Mouse (Mus musculus): ENCODE data around the gene Efna4. TPM values are rescaled to one million over a fixed set of nuclear protein-coding genes. Genes with fewer than 3 reads are reported as not detected.

The Efna4 gene
- total RNA-seq, 2 experiments from 2014 or later = 0.38 TPM; not detected in 1

DNA sequence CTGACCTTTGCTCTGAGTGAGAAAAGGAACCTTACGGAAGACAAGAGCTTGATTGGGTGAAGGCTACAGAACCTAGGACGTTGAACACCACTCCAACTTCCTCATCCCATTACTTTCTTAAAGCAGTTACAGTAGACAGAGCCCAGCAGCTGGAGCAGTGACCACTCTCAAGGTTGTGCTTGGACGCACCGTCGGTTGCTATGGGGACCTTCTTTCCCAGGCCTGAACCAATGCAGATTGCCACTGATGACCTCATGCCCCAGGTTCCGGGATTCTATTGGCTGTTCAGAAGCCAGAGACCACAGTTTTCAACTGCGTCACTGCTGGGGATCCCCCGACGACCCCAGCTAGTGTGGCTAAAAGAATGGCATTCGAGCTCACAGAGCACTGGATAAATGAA is 6.9 kb downstream of the Efna4 start:
- no peak for DNase-seq

DNA sequence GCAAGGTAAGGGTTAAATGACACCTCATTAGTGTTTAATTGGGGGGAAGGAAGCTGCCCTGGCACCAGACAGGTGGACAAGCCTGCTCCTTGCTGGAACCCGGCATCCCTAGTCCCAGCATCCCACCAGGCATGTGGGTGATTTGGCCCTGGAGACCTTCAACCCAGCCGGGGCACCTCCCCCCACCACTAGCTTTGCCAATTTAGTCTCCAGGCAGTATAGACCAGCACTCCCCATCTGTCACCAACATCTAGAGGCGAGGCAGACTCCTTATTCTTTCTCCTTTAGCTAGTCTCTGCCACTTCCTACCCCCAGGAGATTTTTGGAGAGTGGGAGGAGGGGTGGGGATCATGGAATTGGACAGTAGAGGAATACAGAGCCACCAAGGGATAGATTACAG is 7.5 kb downstream of the Efna4 start:
- no peak for DNase-seq

DNA sequence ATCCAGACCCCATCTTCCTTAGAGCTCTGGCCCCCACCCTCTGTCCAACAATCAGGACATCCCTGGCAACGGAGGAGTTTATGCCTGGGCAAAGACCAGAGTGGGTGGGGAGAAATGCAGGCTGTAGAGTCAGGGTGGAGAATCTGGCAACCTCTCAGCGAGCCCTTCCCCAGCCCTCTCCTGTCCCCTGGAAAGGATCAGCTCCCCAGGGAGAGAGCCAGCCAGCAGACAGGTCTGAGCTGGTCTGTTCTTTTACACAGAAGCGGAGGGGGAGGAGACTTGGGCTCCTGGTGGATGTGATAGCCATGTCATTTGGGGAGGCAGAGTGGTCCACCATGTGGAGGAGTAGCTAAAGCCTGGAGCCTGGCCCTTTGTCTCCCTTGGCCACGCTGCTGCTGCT is 9.2 kb downstream of the Efna4 start:
- no peak for DNase-seq

DNA sequence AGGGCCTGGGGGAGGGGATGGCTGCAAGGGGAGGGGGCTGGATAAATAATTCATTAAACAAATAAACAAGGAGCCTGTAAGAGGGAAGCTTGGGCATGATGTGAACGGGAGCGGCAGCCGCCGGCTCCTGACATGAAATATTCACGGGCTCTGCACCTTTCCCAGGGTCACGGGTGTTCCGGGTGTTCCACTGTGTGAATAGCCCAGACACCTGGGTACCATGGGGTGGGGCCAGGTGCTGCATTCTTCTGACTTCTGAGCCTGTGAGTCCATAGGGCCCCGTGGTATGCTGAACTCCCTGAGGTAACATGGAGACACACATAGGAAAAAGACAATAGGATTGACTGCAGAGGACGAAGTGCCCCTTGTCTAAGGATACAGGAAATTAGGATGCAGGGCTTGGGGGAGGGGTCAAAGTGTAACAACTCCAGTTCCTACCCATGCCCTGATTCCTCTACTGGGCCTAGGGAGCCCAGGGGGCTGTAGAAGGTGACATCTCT is 10.4 kb downstream of the Efna4 start:
- DNase-seq = no peak

DNA sequence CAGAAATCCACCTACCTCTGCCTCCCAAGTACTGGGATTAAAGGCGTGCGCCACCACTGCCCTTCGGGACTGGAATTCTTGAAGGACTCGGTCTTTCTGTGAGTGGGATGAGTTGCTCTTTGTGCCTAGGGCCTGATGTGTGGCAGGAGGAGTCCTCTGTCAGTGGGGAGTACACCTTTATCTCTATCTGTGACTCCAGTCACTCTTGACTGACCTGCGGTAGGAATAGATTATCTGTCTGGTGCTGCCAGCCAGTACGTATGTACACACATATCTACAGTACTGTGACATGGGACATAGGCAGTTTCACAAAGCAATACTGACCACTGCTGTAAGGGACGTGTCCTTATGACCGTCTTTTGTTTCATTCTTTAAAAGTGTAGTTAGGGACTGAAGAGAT is 11.9 kb downstream of the Efna4 start:
- DNase-seq = no peak

DNA sequence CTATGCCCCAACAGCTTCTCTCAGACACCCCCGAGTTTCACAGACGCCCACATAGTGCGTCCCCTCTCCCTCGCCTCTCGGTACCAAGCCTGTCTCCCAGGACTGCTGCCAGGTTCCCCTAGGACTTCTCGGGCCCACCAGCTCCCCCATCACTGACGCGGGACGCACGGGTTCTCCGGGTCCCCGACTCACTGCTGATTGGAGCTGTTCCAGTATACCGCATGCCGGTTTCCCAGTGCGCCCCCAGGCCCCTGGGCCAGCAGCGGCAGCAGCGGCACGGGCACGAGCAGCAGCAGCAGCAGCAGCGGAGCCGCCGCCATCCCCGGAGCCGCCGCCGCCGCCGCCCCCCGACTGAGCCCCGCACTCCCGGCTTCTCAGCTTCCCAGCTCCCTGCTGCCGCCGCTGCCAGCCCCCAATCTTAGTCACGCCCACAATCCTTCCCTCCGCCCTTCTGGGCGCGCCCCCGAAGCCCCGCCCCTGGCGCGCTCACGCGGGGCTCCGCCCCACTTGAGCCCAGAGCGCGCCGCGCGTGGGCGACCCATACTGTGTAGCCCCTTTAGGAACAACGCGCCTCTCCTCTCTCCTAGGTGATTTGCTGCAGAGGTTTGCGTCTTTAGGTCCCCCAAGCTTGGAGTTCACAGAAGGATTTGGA is 15.2 kb downstream of the Efna4 start, which contains the start of gene Efna3:
Efna3 (minus strand) TSS at position 452 of the 652 bp plus-strand sequence.
- peak; percentile 53 for DNase-seq

DNA sequence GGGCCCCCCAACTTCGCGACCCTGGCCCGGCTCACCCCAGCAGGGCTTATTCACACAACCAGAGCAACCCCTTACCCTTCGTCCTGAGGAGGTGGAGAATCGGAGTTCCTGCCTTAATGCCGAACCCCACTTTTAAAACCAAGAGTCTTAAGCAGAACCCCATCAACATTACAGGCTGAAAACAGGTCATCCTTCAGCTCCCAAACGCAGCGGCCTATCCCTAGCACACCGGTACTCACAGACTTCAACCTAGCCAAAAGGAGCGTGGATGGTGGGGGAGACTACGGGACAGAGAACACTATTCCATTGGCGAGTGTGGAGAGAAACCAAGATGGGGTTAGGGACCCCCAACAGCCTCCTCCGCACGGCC is 15.7 kb downstream of the Efna4 start:
- no peak for DNase-seq

DNA sequence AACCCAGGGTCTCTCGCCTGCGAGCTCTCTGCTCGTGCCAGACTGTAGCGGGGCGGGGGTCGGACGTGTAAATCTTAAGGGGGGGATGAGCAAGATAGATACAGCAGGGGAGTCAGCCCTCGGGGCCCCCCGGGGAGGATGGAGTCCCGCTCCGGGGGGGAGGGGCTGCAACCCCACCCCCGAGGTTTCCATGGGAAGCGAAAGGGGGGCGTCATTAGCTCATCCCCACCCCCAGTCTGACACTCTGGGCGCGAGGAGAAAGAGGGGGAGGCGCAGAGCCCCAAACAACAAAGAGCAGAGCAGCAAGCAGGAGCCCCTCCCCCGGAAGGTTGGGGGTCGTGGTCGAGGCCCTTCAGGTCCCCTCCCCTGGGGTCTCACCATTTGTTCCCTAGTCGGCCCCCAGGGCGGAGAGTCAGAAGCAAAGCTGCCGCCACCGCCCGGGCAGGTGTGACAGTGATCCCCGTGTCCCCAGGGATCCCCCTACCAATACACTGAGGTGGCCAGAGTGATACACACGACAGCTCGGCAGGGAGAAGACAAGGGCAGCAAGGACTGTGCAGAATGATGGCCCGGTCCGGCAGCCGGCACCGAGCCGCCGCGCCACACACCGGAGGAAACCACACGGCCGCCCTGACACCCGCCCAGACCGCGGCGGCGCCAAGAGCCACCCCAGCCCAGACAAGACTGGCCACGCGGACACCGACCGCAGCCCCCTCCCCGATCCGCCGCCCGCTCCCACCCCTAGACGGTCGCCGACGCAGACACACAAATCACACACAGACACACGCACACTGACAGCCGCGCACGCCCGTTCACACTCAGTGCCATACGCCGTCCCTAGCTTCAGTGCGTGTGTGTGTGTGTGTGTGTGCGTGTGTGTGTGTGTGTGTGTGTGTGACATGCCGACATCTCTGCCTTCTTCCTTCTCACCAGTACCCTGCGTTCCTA is 16.4 kb downstream of the Efna4 start:
- no peak for DNase-seq

DNA sequence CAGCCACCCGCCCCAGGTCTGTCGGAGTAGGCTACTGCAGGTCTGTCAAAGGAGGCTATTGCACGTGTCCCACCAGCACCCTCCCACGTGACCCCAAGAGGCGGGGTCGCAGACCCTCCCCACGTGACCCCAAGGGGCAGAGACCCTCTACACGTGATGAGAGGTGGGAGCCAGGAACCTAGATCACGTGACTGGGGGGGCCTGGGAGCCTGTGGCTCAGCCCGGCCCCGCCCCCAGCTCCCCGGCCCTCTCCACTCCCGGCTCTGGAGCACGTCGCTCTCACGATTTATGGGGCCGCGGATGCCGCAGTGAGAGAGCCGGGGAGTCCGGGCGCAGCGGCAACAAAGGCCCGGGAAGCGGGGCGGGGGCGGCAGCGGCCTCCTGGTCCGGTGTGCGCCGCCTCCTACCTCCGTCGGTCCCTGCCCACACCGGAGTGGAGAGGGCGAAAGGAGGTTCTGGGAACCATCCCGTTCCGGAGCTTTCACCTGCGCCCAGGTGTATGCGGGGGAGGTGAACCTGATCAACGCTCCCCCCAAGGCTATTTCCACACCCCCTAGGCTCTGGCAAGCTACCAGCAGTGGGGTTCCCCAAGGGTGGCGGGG is 17.1 kb downstream of the Efna4 start:
- no peak for DNase-seq

DNA sequence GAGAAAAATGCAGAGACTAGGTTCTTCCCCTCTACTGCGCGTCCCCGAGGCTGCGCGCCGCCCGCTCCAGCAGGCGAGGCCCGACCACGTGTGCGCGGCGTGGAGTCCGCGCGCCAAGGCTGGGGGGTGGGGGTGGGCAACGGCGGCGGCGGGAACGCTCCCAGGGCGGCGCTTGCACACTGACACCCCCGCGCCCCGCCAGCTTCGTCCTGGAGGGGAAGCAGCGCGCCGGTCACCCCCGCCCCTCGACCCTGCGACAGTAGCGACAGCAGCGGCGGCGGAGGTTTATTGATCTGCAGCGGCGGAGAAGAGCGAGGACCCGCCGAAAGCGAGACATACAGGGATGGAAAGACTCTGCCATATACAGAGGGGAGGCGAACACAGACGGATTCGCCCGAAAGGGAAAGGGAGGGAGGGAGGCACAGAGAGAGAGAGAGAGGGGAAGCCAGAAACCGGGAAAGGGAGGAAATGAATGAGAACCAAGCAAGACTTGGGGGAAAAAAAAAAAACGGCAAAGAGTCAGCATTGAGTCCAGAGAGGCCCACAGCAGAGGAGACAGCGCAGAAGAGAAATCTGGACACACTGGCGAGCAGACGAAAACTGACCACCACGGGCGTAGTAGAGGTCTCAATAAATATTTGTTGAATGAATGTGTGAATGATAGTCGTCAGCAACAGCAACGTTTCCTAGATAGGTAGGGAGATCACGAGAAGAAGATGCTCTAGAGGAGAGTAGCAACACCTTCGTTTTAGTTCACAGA is 18.1 kb downstream of the Efna4 start:
- no peak for DNase-seq

DNA sequence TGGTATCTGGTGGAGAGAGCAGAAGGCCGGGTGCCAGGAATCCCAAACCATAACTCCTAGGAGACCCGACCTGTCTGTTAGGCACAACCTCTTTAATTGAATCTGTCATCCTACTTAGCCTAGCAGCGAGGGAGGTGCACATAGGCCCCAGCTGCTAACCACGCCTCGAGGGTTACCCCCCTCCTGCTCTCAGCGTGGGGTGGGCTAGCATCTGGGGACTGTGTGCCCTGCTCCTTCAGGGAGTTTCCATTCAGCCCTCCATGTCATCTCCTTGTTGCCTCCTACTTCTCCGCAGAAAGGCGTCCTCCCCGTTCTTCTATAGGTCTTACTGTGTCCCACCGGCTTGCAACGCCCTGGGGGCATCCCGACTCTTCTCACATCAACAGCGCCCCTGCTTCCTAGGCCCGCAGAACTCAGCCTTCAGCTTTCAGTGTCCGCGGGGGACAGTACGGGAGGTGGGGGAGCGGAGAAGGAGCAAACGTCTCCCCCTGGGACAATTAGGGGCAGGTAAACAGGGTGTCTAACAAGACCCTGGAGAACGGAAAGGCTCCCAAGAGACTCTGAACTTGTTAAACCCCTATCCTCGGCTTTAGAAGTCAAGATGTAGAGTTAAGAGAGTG is 18.7 kb downstream of the Efna4 start:
- no peak for DNase-seq

DNA sequence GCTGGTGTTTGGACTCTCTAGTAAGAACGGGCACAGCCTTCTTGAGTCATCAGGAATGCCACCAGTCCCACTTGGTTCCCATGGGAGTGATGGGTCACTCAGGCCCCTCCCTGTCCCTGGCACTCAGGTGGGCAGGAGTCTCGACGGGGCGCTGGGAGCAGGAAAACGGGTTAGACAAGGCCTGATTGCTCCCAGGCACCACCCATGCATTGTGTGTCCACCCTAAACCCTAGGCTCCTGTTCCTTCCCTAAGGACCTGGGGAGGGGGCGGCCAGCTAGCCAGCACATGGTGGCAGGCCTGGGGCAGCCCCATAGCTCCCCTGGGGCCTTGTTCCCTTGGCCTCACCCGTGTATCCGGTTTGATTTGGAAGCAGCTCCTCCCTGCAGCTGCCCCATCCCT is 19.5 kb downstream of the Efna4 start:
- no peak for DNase-seq

DNA sequence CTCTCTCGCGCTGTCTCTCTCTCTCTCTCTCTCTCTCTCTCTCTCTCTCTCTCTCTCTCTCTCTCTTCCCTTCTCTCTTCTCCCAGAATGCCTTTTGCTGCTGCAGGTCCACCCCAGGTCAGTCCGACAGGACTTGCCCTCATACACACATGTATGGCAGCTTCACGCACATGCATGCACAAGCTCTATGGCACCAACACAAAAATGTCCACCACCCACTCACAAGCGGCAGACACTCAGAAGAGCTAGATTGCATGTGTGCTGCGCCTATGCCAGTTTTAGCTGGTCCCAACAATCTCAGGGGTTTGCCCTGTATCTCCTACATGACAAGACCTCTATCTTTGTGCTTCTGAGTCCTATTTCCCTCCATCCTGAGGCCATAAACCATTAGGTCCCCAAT is 20.6 kb downstream of the Efna4 start:
- DNase-seq = no peak

DNA sequence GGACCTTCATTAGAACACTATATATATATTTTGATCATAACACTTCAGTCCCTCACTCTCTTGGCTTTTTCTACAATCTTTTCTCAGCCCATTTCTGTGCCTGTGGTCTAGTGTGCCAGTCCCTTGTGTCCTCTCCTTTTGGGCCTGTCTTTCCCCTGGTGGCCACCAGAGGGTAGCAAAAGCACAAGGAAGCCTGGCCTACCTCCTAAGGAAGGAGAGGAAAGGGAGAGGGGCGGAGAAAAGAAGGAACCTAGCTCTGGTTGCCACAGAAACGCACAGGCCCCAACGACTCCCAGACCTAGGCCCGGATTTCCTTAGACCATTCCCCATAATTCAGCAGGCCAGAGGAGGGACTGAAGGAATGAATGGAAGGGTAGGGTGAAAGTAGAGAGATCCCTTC is 21.0 kb downstream of the Efna4 start:
- DNase-seq = peak; percentile 60

DNA sequence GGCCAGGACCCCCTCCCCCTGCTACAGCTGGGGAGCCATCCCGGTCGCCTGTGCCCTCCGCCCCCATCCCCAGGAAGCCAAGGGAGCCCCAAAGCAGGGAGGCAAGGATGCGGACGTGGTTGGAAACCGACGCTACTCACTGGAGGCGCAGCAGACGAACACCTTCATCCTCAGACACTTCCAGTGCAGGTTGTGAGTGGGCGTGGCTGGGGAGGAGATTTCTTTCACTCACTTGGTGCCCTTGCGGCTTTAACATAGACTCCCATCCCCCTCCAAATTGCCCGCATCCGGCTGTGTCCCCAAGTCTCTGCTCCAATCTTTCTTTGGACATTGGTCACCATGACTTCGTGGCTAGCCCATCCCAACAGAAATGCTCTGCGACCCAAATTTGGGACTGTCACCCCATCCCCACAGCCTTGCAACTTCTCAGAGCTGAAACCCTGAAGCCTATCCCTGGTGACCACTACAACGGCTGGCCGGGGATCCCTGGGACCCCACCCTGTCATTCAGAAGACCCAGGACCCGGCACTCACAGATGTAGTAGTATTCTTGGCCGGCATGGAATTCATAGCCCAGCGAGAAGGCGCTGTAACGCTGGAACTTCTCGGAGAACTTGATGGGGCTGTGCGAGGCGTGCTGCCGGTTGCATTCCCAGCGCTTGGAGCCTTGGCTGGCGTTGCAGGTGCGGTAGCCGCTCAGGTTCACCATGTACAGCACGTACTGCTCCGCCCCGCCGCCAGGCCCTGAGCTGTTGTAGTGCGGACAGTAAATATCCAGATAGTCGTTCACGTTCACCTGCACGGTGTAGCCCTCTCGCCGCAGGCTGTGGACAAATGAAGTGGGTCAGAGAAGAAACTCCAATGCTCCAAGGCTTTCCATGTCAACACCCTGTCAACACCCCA is 21.6 kb downstream of the Efna4 start:
- DNase-seq = no peak

DNA sequence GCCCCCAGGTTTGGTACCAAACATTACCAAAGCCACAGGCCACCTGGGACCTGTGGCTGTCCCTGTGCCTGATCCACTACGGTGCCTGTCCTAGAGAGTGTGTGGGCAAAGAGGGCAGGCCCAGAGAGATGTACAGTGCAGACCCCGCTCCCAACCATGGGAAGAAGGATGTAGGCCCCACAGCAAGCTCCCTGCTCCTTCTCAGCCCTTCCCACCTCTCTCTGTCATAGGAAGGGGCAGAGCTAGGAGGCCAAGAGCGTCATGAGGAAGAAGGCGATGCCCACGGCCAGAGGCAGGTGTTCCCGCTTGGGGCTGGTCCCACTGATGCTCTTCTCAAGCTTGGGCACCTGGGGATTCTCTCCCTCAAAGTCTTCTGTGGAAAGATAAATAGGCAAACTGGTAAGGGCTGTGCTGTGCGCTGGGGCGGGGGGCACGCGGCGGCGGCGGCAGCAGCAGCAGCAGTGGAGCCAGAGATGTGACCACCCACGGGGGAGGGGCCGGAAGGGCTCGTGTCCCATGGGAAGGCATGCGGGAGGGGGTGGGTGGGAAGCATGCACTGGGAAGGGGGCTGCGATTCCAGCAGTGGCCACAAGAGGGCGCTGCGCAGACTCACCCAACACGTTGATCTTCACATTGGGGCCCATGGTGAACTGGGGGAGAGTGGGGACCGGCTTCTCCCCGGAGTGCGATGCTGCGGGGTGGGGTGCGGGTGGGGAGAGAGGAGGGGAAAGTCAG is 22.5 kb downstream of the Efna4 start:
- peak; percentile 69 for DNase-seq

DNA sequence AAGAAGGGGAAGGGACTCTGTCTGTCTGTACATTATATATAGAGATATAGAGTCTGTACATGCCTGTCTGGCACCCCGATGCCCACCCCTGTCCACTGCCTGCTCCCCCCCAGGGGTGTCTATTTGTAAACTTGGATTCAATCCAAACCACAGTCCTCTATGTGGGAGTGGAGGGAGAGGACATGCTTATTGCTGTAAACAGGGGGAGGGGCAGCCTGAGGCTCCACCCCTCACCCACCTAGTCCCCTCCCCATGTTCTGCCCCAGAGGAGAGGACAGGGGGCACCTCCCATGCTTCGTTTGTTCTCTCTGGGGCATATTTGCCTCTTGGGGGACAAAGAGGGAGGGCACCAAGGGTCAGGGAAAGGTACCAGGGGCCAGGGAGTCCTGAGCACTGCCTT is 23.0 kb downstream of the Efna4 start:
- DNase-seq = no peak

DNA sequence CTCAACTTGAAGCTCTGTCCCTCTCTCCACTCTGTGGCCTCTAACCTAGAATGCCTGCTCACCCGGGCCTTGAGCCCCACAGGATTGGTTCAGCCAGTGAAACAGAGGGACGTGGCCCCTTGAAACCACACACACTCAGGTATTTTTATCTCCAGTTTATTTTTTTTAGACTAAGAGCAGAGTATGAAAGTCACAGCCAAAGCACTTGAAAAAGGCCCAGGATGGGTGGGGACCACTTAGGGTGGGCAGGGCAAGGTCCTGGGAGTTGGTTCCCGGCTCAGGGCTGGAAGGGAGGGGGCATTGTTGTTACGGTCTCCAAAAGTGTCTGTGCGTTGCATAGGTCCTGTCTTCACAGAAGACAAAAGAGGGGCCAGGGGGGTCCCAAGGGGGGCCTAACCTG is 23.5 kb downstream of the Efna4 start:
- no peak for DNase-seq

DNA sequence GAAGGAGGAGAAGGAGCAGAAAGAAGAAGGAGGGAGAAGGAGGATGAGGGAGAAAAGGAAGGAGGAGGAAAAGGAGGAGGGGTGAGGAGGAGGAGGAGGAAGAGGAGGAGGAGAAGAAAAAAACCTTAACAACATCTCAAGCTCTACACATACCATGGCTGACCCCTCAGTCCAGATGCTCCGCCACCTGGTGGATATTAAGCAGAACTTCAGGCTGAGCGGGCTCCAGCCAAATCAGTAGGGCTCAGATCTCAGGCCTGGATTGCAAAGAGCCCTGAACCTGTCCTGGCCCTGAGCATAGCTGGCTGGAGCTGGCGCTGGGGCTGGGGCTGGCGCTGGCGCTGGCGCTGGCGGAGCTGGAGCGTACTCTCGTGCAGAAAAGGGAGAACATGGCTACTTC is 29.7 kb downstream of the Efna4 start:
- peak; percentile 52 for DNase-seq
